Mouse (Mus musculus): ENCODE results near the gene Dgcr2.

- no peak for TF ChIP-seq CTCF (IDR thresholded peaks at IDR 0.05; ENCODE audit: borderline replicate concordance, extremely low read depth, insufficient read depth, insufficient read length)
- no peak for TF ChIP-seq POLR2A (IDR thresholded peaks at IDR 0.05; ENCODE audit: borderline replicate concordance, extremely low read depth, insufficient read depth, insufficient read length, poor library complexity, severe bottlenecking)
These were observed 14.2 kb downstream of the Dgcr2 start for GRCm38 (mm10) chr16:17884116-17884515.
